In the genomic region with DNA sequence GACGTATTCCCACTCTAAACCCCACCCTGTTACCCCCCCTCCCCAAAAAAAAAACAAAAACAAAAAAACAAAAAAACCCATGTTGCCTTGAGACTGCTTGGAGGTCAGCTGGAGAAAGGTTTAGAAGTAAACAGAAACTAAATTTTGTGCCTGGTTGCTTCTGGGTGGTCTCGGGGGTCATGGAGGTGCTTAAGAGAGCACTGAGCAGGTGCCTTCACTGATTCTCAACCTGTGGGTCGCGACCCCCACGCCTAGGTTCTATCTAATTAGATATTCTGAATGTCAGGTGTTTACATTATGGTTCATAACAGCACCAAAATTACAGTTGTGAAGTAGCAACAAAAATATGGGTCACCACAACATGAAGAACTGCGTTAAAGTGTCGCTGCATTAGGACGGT, we compare ENCODE assay signal across 17 mouse cellular contexts. TPM values are rescaled to one million over a fixed set of nuclear protein-coding genes. Genes with fewer than 3 reads are reported as not detected.
DNase-seq lines count a peak whose midpoint lies in the region; ATAC-seq and TF ChIP-seq lines count a peak whose summit lies in the region.
"Had no signal": no experiment of that assay in that cellular context is flagged by ENCODE, and none has a peak within 500 bp of the region (broad histone marks: within the 10 kb centered on the region; RNA-seq: fewer than 3 reads in every experiment).

No protein-coding gene starts in this region.

- WGBS in embryonic facial prominence, embryonic 12.5 days: 77% methylated on average over 8 of the region's 8 CpGs
- 83% methylated on average over 8 of the region's 8 CpGs for whole genome bisulfite sequencing in embryonic facial prominence, embryonic 10.5 days
- 82% methylated on average over 8 of the region's 8 CpGs for WGBS in kidney, embryonic 16.5 days

- ATAC-seq in embryonic facial prominence, embryonic 12.5 days (ENCODE audit: insufficient number of reproducible peaks, insufficient read depth, low FRiP score, low TSS enrichment): no peak
- ATAC-seq in kidney, embryonic 16.5 days (ENCODE audit: low FRiP score, low TSS enrichment): no peak
- ATAC-seq in monocyte, adult 5-6 weeks (replicated peaks; ENCODE audit: insufficient number of reproducible peaks, low FRiP score, low TSS enrichment, poor library complexity, severe bottlenecking): no peak
- no peak for ATAC-seq in cerebellum, adult (ENCODE audit: insufficient number of reproducible peaks, low FRiP score, low TSS enrichment)

- no peak for TF ChIP-seq POLR2A in myocyte (IDR thresholded peaks at IDR 0.05; ENCODE audit: insufficient read length, low read depth)

- peak overlapping the region; percentile 32; the same call in 1 of the 2 replicates for H3K4me2 ChIP-seq in embryonic facial prominence, embryonic 12.5 days (replicated peaks)
- H3K4me2 ChIP-seq in kidney, embryonic 16.5 days (replicated peaks; ENCODE audit: low read depth, low read length): peak overlapping the region; percentile 16; the same call in 1 of the 2 replicates
- H3K4me2 ChIP-seq in myocyte (ENCODE audit: low read depth): peak overlapping the region; percentile 74
- H3K4me2 ChIP-seq: hindbrain, embryonic 12.5 days; neural tube, embryonic 12.5 days had no signal

- H3K9me3 ChIP-seq in embryonic facial prominence, embryonic 12.5 days: no peaks in the 10 kb centered on the region
- no peaks in the 10 kb centered on the region for H3K9me3 ChIP-seq in embryonic facial prominence, embryonic 10.5 days
- 0 out of 2 replicates have a peak, but pooled peaks cover 5% of the 10 kb centered on the region for H3K9me3 ChIP-seq in kidney, embryonic 16.5 days (ENCODE audit: low read length)
- H3K9me3 ChIP-seq: forebrain, embryonic 15.5 days; G1E; hindbrain, embryonic 12.5 days; liver, embryonic 12.5 days; midbrain, embryonic 12.5 days; neural tube, embryonic 12.5 days had no signal

- no peaks in the 10 kb centered on the region for H3K79me2 ChIP-seq in myocyte (ENCODE audit: control insufficient read depth, insufficient read depth)

- no peak overlapping the region for H3K9ac ChIP-seq in embryonic facial prominence, embryonic 12.5 days
- H3K9ac ChIP-seq in kidney, embryonic 16.5 days (replicated peaks; ENCODE audit: low read length): no peak overlapping the region
- H3K9ac ChIP-seq: forebrain, embryonic 15.5 days; hindbrain, embryonic 12.5 days; liver, embryonic 12.5 days; midbrain, embryonic 12.5 days; neural tube, embryonic 12.5 days had no signal

- H3K4me1 ChIP-seq in embryonic facial prominence, embryonic 12.5 days: no peaks in the 10 kb centered on the region
- H3K4me1 ChIP-seq in embryonic facial prominence, embryonic 10.5 days: peaks cover 13% of the 10 kb centered on the region; the same call in 1 of the 2 replicates
- H3K4me1 ChIP-seq in kidney, embryonic 16.5 days (ENCODE audit: insufficient read depth, low read length): peaks cover 4% of the 10 kb centered on the region; the same call in 1 of the 2 replicates
- H3K4me1 ChIP-seq: liver, embryonic 12.5 days; neural tube, embryonic 12.5 days had no signal

- DNase-seq in embryonic facial prominence, embryonic 10.5 days (ENCODE audit: low spot score): no peak
- no peak for DNase-seq in kidney, postnatal 14 days
- peak; percentile 23 for DNase-seq in ES-CJ7 (ENCODE audit: low read depth, low spot score)

- no peaks in the 10 kb centered on the region for H3K36me3 ChIP-seq in embryonic facial prominence, embryonic 12.5 days
- H3K36me3 ChIP-seq in embryonic facial prominence, embryonic 10.5 days (replicated peaks): no peaks in the 10 kb centered on the region
- H3K36me3 ChIP-seq in kidney, embryonic 16.5 days (ENCODE audit: insufficient read depth, low read length): no peaks in the 10 kb centered on the region
- H3K36me3 ChIP-seq in myocyte (ENCODE audit: control insufficient read depth, insufficient read depth): no peaks in the 10 kb centered on the region
- H3K36me3 ChIP-seq: forebrain, embryonic 15.5 days; G1E; hindbrain, embryonic 12.5 days; liver, embryonic 12.5 days; midbrain, embryonic 12.5 days; neural tube, embryonic 12.5 days had no signal

- no peak overlapping the region for H3K4me3 ChIP-seq in embryonic facial prominence, embryonic 12.5 days
- no peak overlapping the region for H3K4me3 ChIP-seq in embryonic facial prominence, embryonic 10.5 days
- H3K4me3 ChIP-seq in kidney, embryonic 16.5 days (ENCODE audit: low read length): no peak overlapping the region
- no peak overlapping the region for H3K4me3 ChIP-seq in myocyte
- H3K4me3 ChIP-seq: forebrain, embryonic 15.5 days; heart, adult 2 months; hindbrain, embryonic 12.5 days; liver, embryonic 12.5 days; midbrain, embryonic 12.5 days; neural tube, embryonic 12.5 days had no signal

- no peak overlapping the region for H3K27ac ChIP-seq in embryonic facial prominence, embryonic 12.5 days
- no peak overlapping the region for H3K27ac ChIP-seq in embryonic facial prominence, embryonic 10.5 days (replicated peaks)
- H3K27ac ChIP-seq in kidney, embryonic 16.5 days (ENCODE audit: low read length): no peak overlapping the region
- H3K27ac ChIP-seq: forebrain, embryonic 15.5 days; heart, adult 2 months; hindbrain, embryonic 12.5 days; liver, embryonic 12.5 days; midbrain, embryonic 12.5 days; neural tube, embryonic 12.5 days had no signal

- H3K27me3 ChIP-seq in embryonic facial prominence, embryonic 12.5 days: no peaks in the 10 kb centered on the region
- no peaks in the 10 kb centered on the region for H3K27me3 ChIP-seq in embryonic facial prominence, embryonic 10.5 days (replicated peaks; ENCODE audit: low read depth, poor library complexity, severe bottlenecking)
- no peaks in the 10 kb centered on the region for H3K27me3 ChIP-seq in kidney, embryonic 16.5 days (ENCODE audit: insufficient read depth, low read length)
- no peaks in the 10 kb centered on the region for H3K27me3 ChIP-seq in myocyte (ENCODE audit: control insufficient read depth, insufficient read depth, insufficient read length)
- H3K27me3 ChIP-seq: forebrain, embryonic 15.5 days; hindbrain, embryonic 12.5 days; liver, embryonic 12.5 days; midbrain, embryonic 12.5 days; neural tube, embryonic 12.5 days; Patski had no signal

- H3ac ChIP-seq in myocyte (ENCODE audit: control insufficient read depth, insufficient read length): no peak overlapping the region

TF ChIP-seq in myocyte, 11 proteins besides CTCF, POLR2A, EP300 and RAD21:
- TF ChIP-seq TCF12 (IDR thresholded peaks at IDR 0.05; ENCODE audit: insufficient read depth, poor library complexity, severe bottlenecking) (no peak), SRF (IDR thresholded peaks at IDR 0.05; ENCODE audit: control insufficient read depth, insufficient read length, low read depth) (no peak), REST (IDR thresholded peaks at IDR 0.05; ENCODE audit: insufficient read depth, insufficient read length) (no peak), MAX (IDR thresholded peaks at IDR 0.05; ENCODE audit: low read depth) (no peak), TCF3 (IDR thresholded peaks at IDR 0.05; ENCODE audit: insufficient read length, low read depth) (no peak), MYOD1 (IDR thresholded peaks at IDR 0.05; ENCODE audit: control insufficient read depth in 1 of 3, insufficient read length in 2 of 3, low read depth in 2 of 3) (no peak), USF1 (IDR thresholded peaks at IDR 0.05; ENCODE audit: low read depth) (no peak), E2F4 (IDR thresholded peaks at IDR 0.05; ENCODE audit: insufficient read depth) (no peak), MYOG (IDR thresholded peaks at IDR 0.05; ENCODE audit: control insufficient read depth in 1 of 3, insufficient read depth in 1 of 3, insufficient read length in 2 of 3, low read depth in 2 of 3) (no peak)

RNA-seq across cellular contexts. Expression of a gene that starts 0.7 kb away (rescaled TPM):
- 19.7 and 25.3 TPM in 2 replicates for polyA plus RNA-seq in embryonic facial prominence, embryonic 12.5 days (2016; fragmentation: Nextera tagmentation; extraction: Ambion mirVana)
- polyA plus RNA-seq in embryonic facial prominence, embryonic 10.5 days (2016; fragmentation: Nextera tagmentation; extraction: Ambion mirVana): 9.7 and 10.3 TPM in 2 replicates
- 39.0 and 46.0 TPM in 2 replicates for polyA plus RNA-seq in kidney, embryonic 16.5 days (2015; fragmentation: Nextera tagmentation; extraction: Ambion mirVana)
- polyA plus RNA-seq in myocyte (2012; fragmentation: generic; extraction: Trizol): 3.9 TPM
- total RNA-seq in monocyte, adult 5-6 weeks (2017): not detected in 3 replicates
- total RNA-seq: megakaryocyte, adult 5-6 weeks had no signal
- polyA plus RNA-seq: G1E had no signal

RNA-seq across cellular contexts. Expression of a gene that starts 25.8 kb away (rescaled TPM):
- 3.5 and 3.8 TPM in 2 replicates for polyA plus RNA-seq in embryonic facial prominence, embryonic 12.5 days (2016; fragmentation: Nextera tagmentation; extraction: Ambion mirVana)
- polyA plus RNA-seq in embryonic facial prominence, embryonic 10.5 days (2016; fragmentation: Nextera tagmentation; extraction: Ambion mirVana): 3.0 and 3.8 TPM in 2 replicates
- polyA plus RNA-seq in kidney, embryonic 16.5 days (2015; fragmentation: Nextera tagmentation; extraction: Ambion mirVana): 3.1 and 3.3 TPM in 2 replicates
- 0.29 TPM for polyA plus RNA-seq in myocyte (2012; fragmentation: generic; extraction: Trizol)
- total RNA-seq in monocyte, adult 5-6 weeks (2017): not detected in 3 replicates
- total RNA-seq: G1E; megakaryocyte, adult 5-6 weeks had no signal
- polyA plus RNA-seq: G1E, Patski had no signal

Comparison
In these comparisons a context has a peak if more than half of its experiments do, and no peak if none do; other contexts are left out.
1. H3K4me2 ChIP-seq: peak in every context shown above with its lines; median percentile 74 in myocyte; 32 in embryonic facial prominence, embryonic 12.5 days; 16 in kidney, embryonic 16.5 days.